Mouse (Mus musculus): ENCODE results near the gene Arl5c. TPM values are rescaled to one million over a fixed set of nuclear protein-coding genes. Genes with fewer than 3 reads are reported as not detected.

Arl5c gene
- total and polyA plus RNA-seq, 3 experiments = 1.2 to 10.4 TPM; not detected in 1

DNA sequence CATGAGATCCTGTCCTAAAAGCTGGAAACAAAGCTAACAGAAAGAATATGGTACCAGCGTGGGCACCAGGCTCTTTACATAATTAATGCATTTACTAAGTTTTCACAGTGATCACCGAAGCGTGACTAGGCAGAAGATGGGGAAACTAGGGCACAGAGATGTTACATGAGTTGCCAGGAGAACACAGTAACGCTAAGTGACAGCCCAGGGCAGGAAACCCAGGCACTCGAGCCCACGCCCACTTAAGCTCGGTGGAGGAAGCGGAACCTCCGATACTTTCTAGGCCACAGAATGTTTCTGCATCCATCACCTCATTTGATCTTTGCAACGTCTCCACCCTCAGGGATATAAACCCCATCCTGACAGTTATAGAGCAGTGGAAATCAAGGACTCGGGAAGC lies 12.1 kb upstream of the Arl5c start:
- DNase-seq (ENCODE audit: low read depth, low spot score) = no peak
- no peaks in the 10 kb centered on the region for H3K4me1 ChIP-seq (ENCODE audit: control insufficient read depth in 1 of 2, insufficient read depth in 2 of 2, low read length in 2 of 2)
- no peak overlapping the region for H3K27ac ChIP-seq (ENCODE audit: control insufficient read depth, low read depth, low read length)
- no peaks in the 10 kb centered on the region for H3K79me2 ChIP-seq (ENCODE audit: control insufficient read depth, insufficient read depth, low read length, poor library complexity)
- no peaks in the 10 kb centered on the region for H3K36me3 ChIP-seq (ENCODE audit: control insufficient read depth in 1 of 2, insufficient read depth in 2 of 2, low read length in 2 of 2)
- H3K27me3 ChIP-seq (ENCODE audit: control insufficient read depth in 1 of 2, insufficient read depth in 2 of 2, low read length in 2 of 2) = no peaks in the 10 kb centered on the region
- no peaks in the 10 kb centered on the region for H3K9me3 ChIP-seq (replicated peaks; ENCODE audit: insufficient read depth, low read length)
- H3K4me3 ChIP-seq (ENCODE audit: control insufficient read depth in 1 of 2, insufficient read depth in 1 of 2, low read depth in 2 of 2, low read length in 2 of 2) = no peak overlapping the region
- no peak overlapping the region for H3K9ac ChIP-seq (ENCODE audit: control insufficient read depth, low read depth, low read length, poor library complexity, severe bottlenecking)
- TF ChIP-seq ZNF384 (IDR thresholded peaks at IDR 0.05; ENCODE audit: low read depth, low read length) = no peak
- TF ChIP-seq CTCF (IDR thresholded peaks at IDR 0.05 in 2 of 3, conservative IDR thresholded peaks at IDR 0.05 in 1 of 3; ENCODE audit: control insufficient read depth in 1 of 3, insufficient read depth in 1 of 3, low read depth in 2 of 3, low read length in 3 of 3, poor library complexity in 1 of 3, severe bottlenecking in 1 of 3) = no peak
- no peak for TF ChIP-seq JUND (IDR thresholded peaks at IDR 0.05; ENCODE audit: low read depth, low read length)
- no peak for TF ChIP-seq BHLHE40 (IDR thresholded peaks at IDR 0.05; ENCODE audit: borderline replicate concordance, low read depth, low read length)
- no peak for TF ChIP-seq ZKSCAN1 (IDR thresholded peaks at IDR 0.05; ENCODE audit: low read depth, low read length)

- no peaks in the 10 kb centered on the region for H3K36me3 ChIP-seq (ENCODE audit: control insufficient read depth in 1 of 2, insufficient read depth in 2 of 2, low read length in 2 of 2)
- no peak overlapping the region for H3K4me3 ChIP-seq (ENCODE audit: control insufficient read depth in 1 of 2, insufficient read depth in 1 of 2, low read depth in 2 of 2, low read length in 2 of 2)
- H3K9me3 ChIP-seq (replicated peaks; ENCODE audit: insufficient read depth, low read length) = no peaks in the 10 kb centered on the region
- TF ChIP-seq ZKSCAN1 (IDR thresholded peaks at IDR 0.05; ENCODE audit: low read depth, low read length) (no peak), TBP (IDR thresholded peaks at IDR 0.05; ENCODE audit: low read depth, low read length) (no peak), MEF2A (IDR thresholded peaks at IDR 0.05; ENCODE audit: extremely low read depth, insufficient replicate concordance, low read depth, low read length, poor library complexity, severe bottlenecking) (no peak), CHD2 (IDR thresholded peaks at IDR 0.05; ENCODE audit: low read length) (no peak), MYB (IDR thresholded peaks at IDR 0.05; ENCODE audit: low read depth, low read length) (no peak), EP300 (IDR thresholded peaks at IDR 0.05; ENCODE audit: low read depth in 1 of 2, low read length in 2 of 2) (no peak), USF1 (IDR thresholded peaks at IDR 0.05; ENCODE audit: low read depth, low read length) (no peak), KAT2A (conservative IDR thresholded peaks at IDR 0.05; ENCODE audit: low read depth, low read length) (no peak), UBTF (IDR thresholded peaks at IDR 0.05; ENCODE audit: borderline replicate concordance, insufficient read depth, low read depth, low read length) (no peak), ZC3H11A (IDR thresholded peaks at IDR 0.05; ENCODE audit: low read depth, low read length) (no peak), JUND (IDR thresholded peaks at IDR 0.05; ENCODE audit: low read depth, low read length) (no peak), BHLHE40 (IDR thresholded peaks at IDR 0.05; ENCODE audit: borderline replicate concordance, low read depth, low read length) (no peak), POLR2A (IDR thresholded peaks at IDR 0.05; ENCODE audit: control insufficient read depth in 1 of 2, insufficient read depth in 1 of 2, low read depth in 1 of 2, low read length in 2 of 2, poor library complexity in 1 of 2) (no peak), MAFK (IDR thresholded peaks at IDR 0.05; ENCODE audit: borderline replicate concordance, low read depth, low read length) (no peak)
- no peak overlapping the region for H3K9ac ChIP-seq (ENCODE audit: control insufficient read depth, low read depth, low read length, poor library complexity, severe bottlenecking)
- no peaks in the 10 kb centered on the region for H3K27me3 ChIP-seq (ENCODE audit: control insufficient read depth in 1 of 2, insufficient read depth in 2 of 2, low read length in 2 of 2)
- no peak for DNase-seq (ENCODE audit: low read depth, low spot score)
- no peaks in the 10 kb centered on the region for H3K79me2 ChIP-seq (ENCODE audit: control insufficient read depth, insufficient read depth, low read length, poor library complexity)
- H3K27ac ChIP-seq (ENCODE audit: control insufficient read depth, low read depth, low read length) = no peak overlapping the region
- no peaks in the 10 kb centered on the region for H3K4me1 ChIP-seq (ENCODE audit: control insufficient read depth in 1 of 2, insufficient read depth in 2 of 2, low read length in 2 of 2)
These were observed 9.7 kb upstream of the Arl5c start for GRCm38 (mm10) chr11:98005686-98006085.

All from MEL (cell line).